25 mouse cellular contexts compared by ENCODE assay signal in genomic region chr6:144283191-144283590, GRCm38 (mm10).
"Had no signal": no experiment of that assay in that cellular context is flagged by ENCODE, and none has a peak within 500 bp of the region (broad histone marks: within the 10 kb centered on the region; RNA-seq: fewer than 3 reads in every experiment).

No protein-coding gene starts in this region.

- H3K27ac ChIP-seq: heart, adult 2 months; heart, embryonic 13.5 days; heart, embryonic 15.5 days; hindbrain, embryonic 13.5 days; hindbrain, embryonic 15.5 days; hindbrain, postnatal 0 days; kidney, embryonic 15.5 days; kidney, postnatal 0 days; limb, embryonic 13.5 days; limb, embryonic 15.5 days; liver, embryonic 12.5 days; liver, embryonic 14.5 days had no signal

- H3K4me2 ChIP-seq: heart, embryonic 11.5 days; heart, embryonic 13.5 days; heart, embryonic 15.5 days; hindbrain, embryonic 13.5 days; hindbrain, embryonic 15.5 days; kidney, embryonic 15.5 days; limb, embryonic 13.5 days; limb, embryonic 15.5 days; liver, embryonic 12.5 days had no signal

- ATAC-seq: intestine, embryonic 16.5 days; liver, embryonic 12.5 days had no signal

- DNase-seq: gastrocnemius, postnatal 14 days; gastrocnemius, postnatal 36 days; heart, adult 2 months; heart, postnatal 14 days; heart, postnatal 36 days; kidney, adult 11 months; kidney, adult 2 months; kidney, adult 9 months; kidney, postnatal 14 days; kidney, postnatal 36 days; layer of hippocampus, postnatal 36 days; lung, adult 18-20 months had no signal

- H3K4me3 ChIP-seq: heart, adult 2 months; heart, embryonic 13.5 days; heart, embryonic 15.5 days; hindbrain, embryonic 13.5 days; hindbrain, embryonic 15.5 days; kidney, embryonic 15.5 days; limb, embryonic 13.5 days; limb, embryonic 15.5 days; liver, embryonic 12.5 days had no signal

- H3K4me1 ChIP-seq: heart, embryonic 13.5 days; heart, embryonic 15.5 days; hindbrain, embryonic 13.5 days; hindbrain, embryonic 15.5 days; limb, embryonic 13.5 days; liver, embryonic 12.5 days had no signal

- H3K27me3 ChIP-seq: heart, embryonic 13.5 days; heart, embryonic 15.5 days; hindbrain, embryonic 13.5 days; hindbrain, embryonic 15.5 days; kidney, embryonic 15.5 days; limb, embryonic 13.5 days; limb, embryonic 15.5 days; liver, embryonic 12.5 days had no signal

- H3K9ac ChIP-seq: heart, embryonic 13.5 days; heart, embryonic 15.5 days; hindbrain, embryonic 13.5 days; hindbrain, embryonic 15.5 days; kidney, embryonic 15.5 days; limb, embryonic 13.5 days; limb, embryonic 15.5 days; liver, embryonic 12.5 days; liver, embryonic 14.5 days had no signal

- H3K9me3 ChIP-seq: heart, embryonic 13.5 days; heart, embryonic 15.5 days; hindbrain, embryonic 13.5 days; hindbrain, embryonic 15.5 days; kidney, embryonic 15.5 days; limb, embryonic 13.5 days; limb, embryonic 15.5 days; liver, embryonic 12.5 days had no signal

- H3K36me3 ChIP-seq: heart, embryonic 13.5 days; heart, embryonic 15.5 days; hindbrain, embryonic 13.5 days; hindbrain, embryonic 15.5 days; kidney, embryonic 15.5 days; limb, embryonic 13.5 days; limb, embryonic 15.5 days; liver, embryonic 12.5 days had no signal
